Mouse (Mus musculus) right cerebral cortex, adult 18-20 months (tissue): ENCODE measurements around the gene Ptms.
"Not testable (repeated sequence)": the region's sequence is repeated elsewhere in the genome, so short reads cannot be mapped to it uniquely, and the experiment has no call there.

ENCODE experiments used
- DNase-seq: peaks from one replicate; pipeline ENCODE4 v3.0.0; 2022; ENCODE audit warnings: mixed read lengths

Gene Ptms

DNA sequence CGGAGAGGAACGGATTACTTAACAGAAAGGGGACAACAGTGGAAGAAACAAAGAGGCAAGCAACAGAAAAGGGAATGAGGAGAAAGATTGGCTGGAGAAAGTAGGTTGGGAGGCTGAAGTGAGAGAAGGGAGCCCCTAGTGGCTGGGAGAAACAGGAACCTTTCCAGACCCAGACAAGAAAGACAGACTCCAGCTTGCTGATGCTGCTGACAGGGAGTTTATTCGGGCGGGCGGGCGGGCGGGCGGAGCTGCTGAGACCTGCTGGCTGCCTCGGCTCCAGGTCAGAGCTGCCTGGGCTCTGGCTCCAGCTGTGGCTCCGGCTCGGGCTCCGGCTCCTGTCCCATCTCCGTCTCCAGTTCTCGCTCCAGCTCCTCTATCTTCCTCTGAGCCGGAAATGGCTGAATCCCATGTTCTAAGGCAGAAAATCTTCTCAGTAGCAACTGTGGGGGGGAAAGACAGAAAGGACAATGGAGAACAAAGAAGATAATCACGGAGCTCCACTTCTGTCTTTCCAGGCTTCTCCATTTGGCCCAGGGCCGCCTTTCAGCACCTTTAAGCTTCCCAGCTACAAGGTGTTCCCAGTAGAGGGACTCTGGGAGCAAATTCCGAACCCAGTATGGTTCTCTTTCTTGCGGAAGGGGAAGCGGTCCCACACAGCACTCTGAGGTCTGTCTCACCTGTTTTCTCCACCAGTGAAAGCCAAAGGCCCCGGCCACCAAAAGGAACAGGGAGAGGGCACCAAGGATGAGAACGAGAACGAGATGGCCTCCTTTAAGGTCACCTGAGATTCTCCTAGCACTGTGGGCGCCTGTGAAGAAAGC, 15.5 kb downstream of the Ptms start:
- DNase-seq = peak; percentile 87

DNA sequence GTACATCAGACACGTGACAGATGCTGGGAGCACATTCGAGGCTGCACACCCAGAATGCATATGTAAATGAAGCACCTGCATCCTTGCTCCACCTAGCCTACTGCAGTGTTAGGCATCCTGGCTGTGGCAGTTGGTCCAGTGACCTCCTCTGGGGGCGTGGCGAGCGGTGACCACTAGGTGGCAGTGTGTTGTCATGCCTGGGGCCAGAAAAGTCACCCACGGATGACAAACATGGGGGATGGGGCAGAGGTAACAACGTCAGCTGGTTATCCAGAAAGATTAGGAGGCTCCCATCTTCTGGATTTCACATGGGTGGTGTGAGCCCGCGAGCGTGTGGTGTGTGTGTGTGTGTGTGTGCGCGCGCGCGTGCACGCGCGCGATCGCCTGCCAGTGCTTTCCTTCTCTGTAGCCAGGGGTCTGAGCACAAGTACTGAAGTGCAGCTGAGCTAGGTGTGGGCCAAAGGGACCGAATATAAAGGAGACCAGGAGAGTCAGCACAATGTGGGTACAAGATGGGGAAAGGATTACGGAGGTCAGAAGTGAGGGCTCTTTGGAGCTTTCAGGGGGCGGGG, 16.2 kb downstream of the Ptms start:
- DNase-seq = peak; percentile 90

DNA sequence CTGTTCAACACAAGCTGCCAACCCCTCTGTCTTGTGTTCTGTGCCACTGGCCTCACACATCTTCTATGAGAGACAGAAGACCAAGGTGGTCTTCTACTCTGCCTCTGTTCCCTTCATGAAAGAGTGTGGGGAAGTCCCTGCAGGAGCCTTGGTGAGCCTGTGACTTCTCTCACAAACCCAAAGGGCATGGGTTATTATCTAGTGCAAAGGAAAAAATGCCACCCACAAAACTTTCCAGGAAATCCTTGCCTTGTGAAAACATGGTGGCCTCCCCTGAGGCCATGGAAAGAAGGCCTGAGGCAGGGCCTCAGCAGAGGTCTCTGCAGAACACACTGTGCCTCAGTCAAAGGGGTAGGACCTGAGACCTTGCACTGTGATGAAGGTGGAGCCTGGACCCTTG, 18.1 kb downstream of the Ptms start:
- DNase-seq = no peak

DNA sequence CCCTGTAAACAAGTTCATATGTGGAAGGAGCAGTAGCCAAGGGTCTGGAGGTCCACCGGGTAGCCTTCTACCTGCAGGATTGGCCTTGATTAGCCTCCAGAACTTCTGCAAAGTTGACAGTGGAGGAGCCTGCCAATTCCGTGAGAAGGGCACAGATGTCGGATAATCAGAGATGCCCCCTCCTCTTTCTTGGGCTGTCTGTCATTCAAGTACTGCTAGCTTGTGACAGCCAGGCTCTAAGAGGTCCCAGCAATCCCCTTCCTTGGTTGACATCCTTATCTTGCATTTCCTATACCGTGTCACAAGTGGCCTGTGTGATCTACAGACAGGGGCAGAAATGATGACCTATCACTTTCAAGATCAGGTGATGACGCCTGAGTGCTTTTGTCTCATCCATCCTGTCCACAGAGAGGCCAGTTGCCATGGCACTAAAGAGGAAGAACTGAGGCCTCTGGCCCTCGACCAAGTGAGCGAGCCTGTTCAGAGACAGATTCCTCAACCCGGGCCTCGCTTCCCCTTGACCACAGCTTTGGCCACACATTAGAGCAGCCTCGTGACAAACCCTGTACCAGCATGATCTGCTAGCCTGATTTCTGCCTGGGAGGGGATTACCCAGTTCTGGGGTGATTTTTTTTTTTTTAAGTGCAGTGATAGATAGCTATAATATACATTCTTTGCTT, 19.0 kb downstream of the Ptms start:
- peak; percentile 30 for DNase-seq

DNA sequence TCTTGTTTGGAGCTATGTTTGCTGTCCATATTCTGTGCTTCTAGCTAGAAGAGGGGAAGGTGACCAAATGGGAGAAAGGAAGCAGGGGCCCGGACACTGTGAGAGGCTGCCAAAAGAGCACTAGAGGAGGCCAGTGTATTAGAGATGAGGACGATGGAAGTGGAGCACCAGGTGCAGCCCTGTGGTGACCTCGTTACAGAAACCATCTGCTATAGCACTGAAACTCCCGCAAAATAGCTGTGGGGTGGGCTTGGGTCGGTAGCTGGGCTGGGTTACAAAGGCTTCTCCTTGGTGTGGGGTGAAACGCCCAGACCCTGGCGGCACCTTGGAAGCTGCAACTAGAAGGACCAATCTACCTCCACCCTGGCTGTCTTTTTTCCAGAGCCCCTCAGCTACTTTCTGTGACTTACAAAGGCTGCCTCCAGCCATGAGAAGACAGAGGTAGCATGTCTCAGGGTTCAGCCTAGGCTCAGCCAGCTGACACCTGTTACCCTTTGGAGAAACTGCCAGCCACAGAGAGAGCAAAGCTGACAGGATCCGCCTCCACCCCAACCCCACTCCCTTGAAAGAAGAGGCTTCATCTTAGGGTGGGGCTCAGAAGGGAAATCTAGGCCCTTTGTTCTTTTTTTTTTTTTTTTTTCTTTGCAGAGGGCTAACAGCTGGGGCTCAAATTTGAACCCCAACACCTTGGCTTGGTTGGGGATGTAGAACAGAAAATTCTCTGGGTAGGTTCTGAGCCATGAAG, 19.7 kb downstream of the Ptms start:
- DNase-seq = no peak

DNA sequence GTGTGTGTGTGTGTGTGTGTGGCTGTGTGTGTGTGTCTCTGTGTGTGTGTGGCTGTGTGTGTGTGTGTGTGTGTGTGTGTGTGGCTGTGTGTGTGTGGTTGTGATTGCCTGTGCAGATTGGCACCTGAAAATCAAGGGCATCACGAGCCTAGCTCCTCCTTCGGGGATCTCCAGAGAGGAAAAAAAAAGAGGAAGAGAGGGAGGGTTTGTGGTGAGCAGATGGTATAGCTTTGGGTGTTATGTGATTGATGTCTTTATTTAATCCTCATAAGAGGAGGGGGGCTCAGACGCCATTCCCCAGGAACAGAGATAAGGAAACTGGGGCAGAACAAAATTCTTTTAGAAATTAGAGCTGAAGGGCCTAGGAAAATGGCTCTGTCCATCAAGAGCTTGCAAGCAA, 21.5 kb downstream of the Ptms start:
- DNase-seq = no peak

DNA sequence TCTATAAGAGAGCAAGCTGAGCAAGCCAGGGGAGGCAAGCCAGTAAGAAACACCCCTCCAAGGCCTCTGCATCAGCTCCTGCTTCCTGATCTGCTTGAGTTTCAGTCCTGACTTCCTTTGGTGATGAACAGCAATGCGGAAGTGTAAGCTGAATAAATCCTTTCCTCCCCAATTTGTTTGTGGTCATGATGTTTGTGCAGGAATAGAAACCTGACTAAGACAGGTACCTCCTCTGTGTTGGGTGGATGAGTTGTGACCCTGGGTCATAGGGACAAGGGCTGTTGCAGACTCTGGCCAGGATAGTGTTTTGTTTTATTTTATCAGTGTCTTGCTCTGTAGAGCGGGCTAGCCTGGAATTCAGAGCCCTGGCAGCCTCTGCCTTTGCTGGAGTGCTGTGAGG, 25.8 kb downstream of the Ptms start:
- not testable (repeated sequence) for DNase-seq

DNA sequence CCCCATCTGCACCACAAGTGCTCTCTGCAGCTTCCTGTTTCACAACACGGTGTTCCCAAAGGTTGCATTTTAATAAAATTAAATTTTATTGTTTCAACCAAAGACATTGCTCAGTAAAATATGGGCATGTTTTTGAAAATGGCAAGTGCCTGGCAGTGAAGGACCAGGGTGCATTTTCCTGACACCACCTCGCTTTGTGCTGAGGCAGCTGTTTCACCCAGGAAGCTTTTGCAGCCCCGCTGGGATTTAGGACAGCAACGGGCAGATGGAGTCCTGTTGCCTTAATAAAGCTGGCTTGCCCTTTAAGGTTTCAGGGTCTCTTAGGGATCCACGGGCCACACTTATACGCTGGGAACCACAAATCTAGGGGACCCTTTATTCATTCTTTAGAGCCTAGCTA, 28.9 kb downstream of the Ptms start:
- DNase-seq = no peak

DNA sequence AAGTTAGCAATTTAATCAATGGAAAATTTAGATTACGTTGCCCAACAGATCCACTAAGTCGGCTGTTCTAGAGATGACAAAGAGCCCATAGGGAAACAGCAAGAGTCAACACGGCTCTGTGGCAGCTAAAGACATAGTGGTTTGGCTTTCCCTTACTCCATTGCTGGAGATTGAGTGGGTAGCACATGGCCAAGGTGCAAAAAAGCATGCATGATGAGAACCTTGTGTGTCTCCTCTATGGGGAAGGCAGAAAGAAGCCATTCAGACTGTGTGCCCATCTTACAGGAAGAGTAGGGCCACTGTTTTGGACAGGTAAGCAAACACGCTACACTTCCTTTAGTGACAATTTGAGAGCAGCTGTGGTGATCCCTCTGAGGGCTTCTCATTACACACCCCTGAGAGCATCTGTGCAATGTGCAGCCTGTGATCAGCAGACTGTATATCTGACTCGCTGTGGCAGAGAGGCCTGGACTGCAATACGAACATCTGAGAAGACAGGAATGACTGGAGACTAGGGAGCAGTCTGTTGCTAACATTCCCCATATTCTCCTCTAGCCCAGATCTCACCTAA, 31.3 kb downstream of the Ptms start:
- no peak for DNase-seq

DNA sequence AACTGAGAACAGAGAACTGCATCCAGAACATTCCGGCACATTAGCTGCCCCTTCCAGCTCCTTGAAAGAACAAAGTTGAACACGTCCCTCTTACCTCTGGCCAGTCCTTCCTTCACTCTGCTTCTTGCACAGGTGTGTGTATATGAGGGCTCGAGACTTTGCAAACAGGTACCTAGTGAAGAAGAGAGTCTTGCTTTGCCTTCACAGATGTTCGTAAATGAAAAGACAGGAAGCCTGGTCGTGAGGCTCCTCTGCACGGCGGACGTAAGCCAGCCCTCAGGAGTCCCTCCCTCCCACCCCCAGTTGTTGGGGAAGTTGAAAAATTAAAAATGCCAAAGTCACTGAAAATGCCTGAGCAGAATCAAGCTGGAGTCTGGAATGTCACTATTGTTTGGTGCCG, 31.9 kb downstream of the Ptms start, which contains the start of gene Cd4:
Gene Cd4, minus strand, starts transcription at position 236 of the 400 bp plus-strand sequence.
- no peak for DNase-seq

DNA sequence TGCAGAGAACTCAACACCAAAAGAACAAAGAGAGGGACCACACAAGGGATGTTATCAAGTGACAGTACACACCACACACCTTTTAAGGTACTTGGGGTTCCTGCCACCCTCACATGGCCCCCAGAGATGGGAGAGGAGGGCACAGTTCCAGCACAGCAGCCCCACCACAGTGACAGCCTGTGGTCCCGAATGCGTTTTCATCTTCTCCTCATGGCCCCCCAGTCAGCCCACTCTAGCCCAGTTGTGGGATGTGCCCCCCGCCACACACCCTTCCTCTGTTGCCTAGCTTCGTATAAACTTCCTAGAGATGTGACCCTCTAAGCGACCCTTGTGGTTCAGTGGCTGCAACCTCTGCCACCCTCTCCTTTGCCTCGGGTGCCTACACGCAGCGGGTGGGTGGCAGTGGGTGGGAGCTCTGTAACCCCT, 33.9 kb downstream of the Ptms start:
- no peak for DNase-seq

DNA sequence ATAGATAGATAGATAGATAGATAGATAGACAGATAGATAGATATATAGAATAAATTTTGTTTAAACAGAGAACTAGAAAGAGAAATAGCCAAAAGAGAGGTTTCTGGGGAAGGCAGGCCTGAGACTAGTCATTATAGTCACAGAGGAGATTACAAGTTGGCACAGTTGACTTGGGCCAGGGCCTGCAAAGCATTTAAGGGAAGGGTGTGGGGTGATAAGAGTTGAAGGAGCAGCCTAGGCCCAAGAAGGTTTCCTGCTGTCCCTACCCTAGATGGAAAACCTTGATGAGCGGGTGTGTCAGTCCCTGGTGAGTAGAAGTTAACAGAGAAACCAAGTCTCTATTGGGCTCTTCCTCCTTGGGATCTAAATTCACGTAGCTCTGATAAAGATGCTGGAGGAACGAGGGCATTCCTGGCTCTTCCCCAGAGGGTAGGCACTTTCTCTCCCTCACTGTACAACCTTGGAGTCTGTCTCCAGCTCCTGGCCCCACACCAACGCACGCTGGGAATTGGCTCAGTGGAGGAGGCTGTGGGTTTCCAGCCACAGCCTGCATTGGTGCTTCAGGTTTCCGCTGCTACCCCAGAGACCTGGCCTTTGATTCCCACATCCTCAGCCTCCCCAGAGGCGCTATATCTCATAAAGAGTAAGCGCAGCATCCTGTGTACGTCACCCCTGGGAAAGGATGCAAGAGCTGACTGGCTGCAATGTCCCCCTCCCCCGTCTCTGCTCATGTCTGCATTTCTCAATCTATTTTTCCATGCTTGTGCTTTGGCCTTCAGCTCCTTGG, 35.0 kb downstream of the Ptms start:
- no peak for DNase-seq

DNA sequence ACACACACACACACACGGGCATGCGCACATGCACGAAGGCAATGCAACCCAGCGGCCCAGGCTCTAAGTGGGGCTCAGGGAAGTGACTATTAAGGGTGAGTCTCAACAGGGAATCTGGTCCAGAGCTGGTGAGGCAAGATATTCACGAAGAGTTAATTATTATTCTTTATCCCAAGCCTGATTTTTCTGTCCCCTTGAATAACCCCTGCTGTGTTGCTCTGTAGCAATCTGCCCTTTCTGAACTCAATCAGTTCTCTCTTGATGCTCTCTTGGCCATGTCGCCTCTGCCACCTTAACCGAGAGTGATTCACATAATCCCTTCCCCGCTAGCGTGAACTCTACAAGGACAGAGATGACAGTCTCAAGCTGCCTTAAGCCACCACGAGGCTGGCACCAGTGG, 36.6 kb downstream of the Ptms start:
- DNase-seq = no peak

DNA sequence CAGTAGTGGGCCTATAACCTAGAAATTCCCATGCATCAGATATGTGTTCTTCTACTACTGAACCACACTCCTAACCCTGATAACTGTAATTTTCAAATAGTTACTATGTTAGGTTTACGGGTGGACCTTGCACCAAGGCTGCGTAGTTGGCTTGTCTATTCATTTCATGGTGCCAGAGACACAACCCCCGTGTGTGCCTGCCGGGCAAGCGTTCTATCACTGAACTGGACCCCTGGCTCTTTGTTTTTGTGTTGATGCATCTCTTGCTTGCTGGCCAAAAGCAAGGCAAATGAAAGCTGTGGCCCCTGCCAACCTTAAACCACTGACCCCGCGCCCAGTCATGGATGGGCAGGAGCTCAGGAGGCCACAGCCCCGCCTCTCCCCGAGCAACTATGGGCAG, 38.1 kb downstream of the Ptms start:
- no peak for DNase-seq

DNA sequence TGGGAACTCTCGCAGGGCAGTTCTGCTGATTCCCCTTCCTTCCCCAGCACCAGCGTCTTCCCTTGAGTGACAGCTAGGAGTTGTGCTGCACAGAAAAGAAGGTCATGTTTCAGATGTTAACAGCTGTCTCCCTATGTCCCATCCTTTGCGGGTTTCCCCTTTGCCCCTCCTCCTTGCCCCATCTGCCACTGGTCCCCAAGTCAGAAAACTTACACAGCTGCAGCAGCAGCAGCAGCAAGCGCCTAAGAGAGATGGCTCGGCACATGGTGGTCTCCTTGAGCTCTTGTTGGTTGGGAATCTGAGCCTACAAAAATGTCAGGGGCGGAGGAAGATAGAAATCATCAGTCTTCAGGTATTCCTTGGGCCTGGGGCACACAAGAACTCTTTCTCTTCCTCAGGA, 40.5 kb downstream of the Ptms start:
- no peak for DNase-seq

DNA sequence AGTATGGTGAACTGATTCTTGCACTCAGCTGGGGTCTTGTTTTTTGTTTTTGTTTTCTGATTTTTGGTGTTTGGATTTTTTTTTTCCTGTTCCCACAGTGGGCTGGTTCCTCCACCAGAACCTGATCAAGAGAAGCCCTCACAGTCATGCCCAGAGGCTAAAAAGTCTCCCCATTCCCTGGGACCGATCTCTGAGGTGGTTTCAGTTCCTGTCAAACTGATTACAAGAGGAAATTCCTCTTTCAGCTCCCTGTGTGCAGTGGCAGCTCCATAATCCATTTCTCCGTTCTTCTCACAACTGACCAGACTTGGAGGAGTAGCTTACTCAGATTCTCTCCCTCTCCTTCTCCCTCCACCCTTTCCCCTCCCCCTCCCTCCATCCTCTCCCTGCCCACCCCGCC, 45.6 kb downstream of the Ptms start:
- DNase-seq = no peak

DNA sequence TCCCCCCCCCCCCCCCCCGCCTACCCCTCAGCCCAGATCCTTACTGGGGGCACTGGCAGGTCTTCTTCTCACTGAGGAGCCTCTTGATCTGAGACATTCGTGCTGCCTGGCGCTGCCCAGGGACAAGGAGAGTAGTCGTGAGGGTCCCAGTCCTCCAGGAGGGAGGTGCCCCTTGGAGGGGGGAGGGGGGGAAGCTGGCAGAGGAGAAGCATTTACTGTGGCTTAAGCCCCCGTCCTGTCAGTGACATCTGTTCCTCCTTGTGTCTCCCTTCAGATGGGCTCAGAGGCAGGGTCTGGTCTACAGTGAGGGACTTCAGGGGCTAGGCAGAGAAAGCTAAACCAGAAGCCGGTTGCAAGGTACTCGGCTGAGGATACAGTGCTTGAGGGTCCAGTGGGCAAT, 53.3 kb downstream of the Ptms start:
- DNase-seq = no peak

DNA sequence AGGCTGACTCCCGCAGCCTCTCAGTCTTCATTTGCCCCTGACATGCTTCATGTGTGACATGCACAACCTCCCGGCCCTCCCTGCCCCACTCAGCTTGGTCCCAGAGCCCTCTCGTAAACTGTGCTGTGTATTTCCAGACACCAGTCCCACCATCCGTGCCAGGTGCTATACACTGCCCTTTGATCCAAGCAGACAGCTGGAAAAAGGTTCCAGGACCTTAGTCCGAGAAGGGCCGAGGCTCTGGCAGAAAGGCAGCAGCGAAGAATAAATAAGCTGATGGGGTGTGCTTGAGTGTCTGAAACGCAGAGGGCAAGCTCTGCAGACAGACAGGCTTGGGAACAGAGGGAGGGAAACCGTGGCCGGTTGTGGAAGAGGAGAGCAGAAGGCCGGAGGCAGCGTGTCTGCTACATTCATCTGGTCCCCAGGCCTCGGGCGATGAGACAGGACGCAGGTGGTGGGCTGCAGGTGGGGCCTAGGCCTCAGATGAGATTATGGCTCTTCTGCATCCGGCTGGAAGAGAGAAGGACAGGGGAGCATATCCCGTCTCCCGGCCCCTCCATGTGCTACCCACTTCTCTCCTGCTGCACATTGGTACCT, 54.0 kb downstream of the Ptms start:
- DNase-seq = no peak
